Mouse (Mus musculus) MEL (cell line): Measurements from ENCODE around the gene Mcoln1. TPM values are rescaled to one million over a fixed set of nuclear protein-coding genes. Genes with fewer than 3 reads are reported as not detected.

ENCODE experiments used
- DNase-seq: peaks from one replicate; pipeline ENCODE4 v3.0.0; 2011; ENCODE audit warnings: low read depth, low spot score
- H3K27ac ChIP-seq: 2 replicates; pipeline ENCODE4 v1.5.1; 2012; ENCODE audit warnings: low read depth, mild to moderate bottlenecking, control low read depth, low read length, moderate library complexity; ENCODE audit not compliant: control insufficient read depth
- H3K27me3 ChIP-seq, 2 experiments: fragments of 150-350 bp in 1 of 2; sonication (generic) in 1 of 2; 2 replicates each; pipeline ENCODE4 v1.6.1; 2012; ENCODE audit warnings: low read length in 2 of 2, mild to moderate bottlenecking in 2 of 2, improper control_type of control experiment in 1 of 2, moderate library complexity in 1 of 2; ENCODE audit not compliant: insufficient read depth in 2 of 2, control insufficient read depth in 1 of 2
- H3K36me3 ChIP-seq, 2 experiments: 2 replicates each; pipeline ENCODE4 v1.6.1; 2012 to 2014; ENCODE audit warnings: low read length in 2 of 2, improper control_type of control experiment in 1 of 2, inconsistent platforms in 1 of 2, mild to moderate bottlenecking in 1 of 2; ENCODE audit not compliant: insufficient read depth in 2 of 2, control insufficient read depth in 1 of 2
- H3K4me1 ChIP-seq, 2 experiments: fragments of 150-350 bp in 1 of 2; sonication (generic) in 1 of 2; 2 replicates each; pipeline ENCODE4 v1.6.1; 2012; ENCODE audit warnings: low read length in 2 of 2, improper control_type of control experiment in 1 of 2, mild to moderate bottlenecking in 1 of 2; ENCODE audit not compliant: insufficient read depth in 2 of 2, control insufficient read depth in 1 of 2
- H3K4me3 ChIP-seq, 2 experiments: fragments of 150-350 bp in 1 of 2; sonication (generic) in 1 of 2; 2 replicates each; pipeline ENCODE4 v1.5.1; 2012; ENCODE audit warnings: low read depth in 2 of 2, low read length in 2 of 2, mild to moderate bottlenecking in 2 of 2, moderate library complexity in 2 of 2, control low read depth in 1 of 2, improper control_type of control experiment in 1 of 2; ENCODE audit not compliant: control insufficient read depth in 1 of 2, insufficient read depth in 1 of 2
- H3K79me2 ChIP-seq: 2 replicates; pipeline ENCODE4 v1.6.1; 2012; ENCODE audit warnings: mild to moderate bottlenecking, low read length, moderate library complexity; ENCODE audit not compliant: control insufficient read depth, poor library complexity, insufficient read depth
- H3K9ac ChIP-seq: 2 replicates; pipeline ENCODE4 v1.6.1; 2012; ENCODE audit warnings: low read depth, mild to moderate bottlenecking, control low read depth, low read length, moderate library complexity; ENCODE audit not compliant: control insufficient read depth, poor library complexity, severe bottlenecking
- H3K9me3 ChIP-seq: fragments of 150-350 bp; sonication (generic); replicated peaks from 2 replicates; pipeline ENCODE4 v1.6.1; 2012; ENCODE audit warnings: mild to moderate bottlenecking, low read length, improper control_type of control experiment, moderate library complexity; ENCODE audit not compliant: insufficient read depth
- BHLHE40 ChIP-seq: IDR thresholded peaks from 2 replicates; pipeline ENCODE4 v1.6.1; 2012; ENCODE audit warnings: low read depth, mild to moderate bottlenecking, inconsistent platforms, low read length, improper control_type of control experiment, borderline replicate concordance
- CHD1 ChIP-seq: IDR thresholded peaks from 2 replicates; pipeline ENCODE4 v1.6.1; 2012; ENCODE audit warnings: low read depth, mild to moderate bottlenecking, inconsistent platforms, low read length, improper control_type of control experiment
- CTCF ChIP-seq, 3 experiments: IDR thresholded peaks in 2 of 3; conservative IDR thresholded peaks in 1 of 3; 2 replicates each; pipeline ENCODE4 v1.5.1; 2011 to 2012; ENCODE audit warnings: low read length in 3 of 3, low read depth in 2 of 3, mild to moderate bottlenecking in 2 of 3, improper control_type of control experiment in 1 of 3, inconsistent platforms in 1 of 3, mixed read lengths in 1 of 3, moderate library complexity in 1 of 3; ENCODE audit not compliant: control insufficient read depth in 1 of 3, insufficient read depth in 1 of 3, poor library complexity in 1 of 3, severe bottlenecking in 1 of 3
- ETS1 ChIP-seq: IDR thresholded peaks from 2 replicates; pipeline ENCODE4 v1.6.1; 2012; ENCODE audit warnings: low read depth, mild to moderate bottlenecking, inconsistent platforms, low read length, improper control_type of control experiment, moderate library complexity
- HCFC1 ChIP-seq: IDR thresholded peaks from 2 replicates; pipeline ENCODE4 v1.6.1; 2012; ENCODE audit warnings: low read depth, mild to moderate bottlenecking, inconsistent platforms, low read length, improper control_type of control experiment, moderate library complexity
- MAX ChIP-seq: IDR thresholded peaks from 2 replicates; pipeline ENCODE4 v1.6.1; 2011; ENCODE audit warnings: low read length, improper control_type of control experiment
- MAZ ChIP-seq: IDR thresholded peaks from 2 replicates; pipeline ENCODE4 v1.6.1; 2012; ENCODE audit warnings: low read depth, mild to moderate bottlenecking, inconsistent platforms, low read length, improper control_type of control experiment
- MYB ChIP-seq: IDR thresholded peaks from 2 replicates; pipeline ENCODE4 v1.6.1; 2011; ENCODE audit warnings: mild to moderate bottlenecking, low read depth, low read length, improper control_type of control experiment
- MYC ChIP-seq: IDR thresholded peaks from 2 replicates; pipeline ENCODE4 v1.6.1; 2011; ENCODE audit warnings: low read depth, mild to moderate bottlenecking, low read length, improper control_type of control experiment, moderate library complexity
- NELFE ChIP-seq: IDR thresholded peaks from 2 replicates; pipeline ENCODE4 v1.6.1; 2011; ENCODE audit warnings: low read depth, low read length, improper control_type of control experiment
- NRF1 ChIP-seq: IDR thresholded peaks from 2 replicates; pipeline ENCODE4 v1.6.1; 2014; ENCODE audit warnings: low read depth, mild to moderate bottlenecking, inconsistent platforms, low read length, improper control_type of control experiment, moderate library complexity; ENCODE audit not compliant: poor library complexity, insufficient read depth, severe bottlenecking
- POLR2AphosphoS2 ChIP-seq: IDR thresholded peaks from 2 replicates; pipeline ENCODE4 v1.6.1; 2011; ENCODE audit warnings: low read length, improper control_type of control experiment
- POLR2AphosphoS5 ChIP-seq: IDR thresholded peaks from 2 replicates; pipeline ENCODE4 v1.6.1; 2012; ENCODE audit warnings: low read depth, borderline replicate concordance, mild to moderate bottlenecking, inconsistent platforms, low read length, moderate library complexity, mixed read lengths
- RAD21 ChIP-seq: IDR thresholded peaks from 2 replicates; pipeline ENCODE4 v1.6.1; 2011; ENCODE audit warnings: mild to moderate bottlenecking, low read depth, low read length, improper control_type of control experiment
- SIN3A ChIP-seq: IDR thresholded peaks from 2 replicates; pipeline ENCODE4 v1.6.1; 2012; ENCODE audit warnings: low read length, improper control_type of control experiment, inconsistent platforms
- SMC3 ChIP-seq: IDR thresholded peaks from 2 replicates; pipeline ENCODE4 v1.6.1; 2011; ENCODE audit warnings: low read depth, low read length, improper control_type of control experiment
- TAL1 ChIP-seq: IDR thresholded peaks from 2 replicates; pipeline ENCODE4 v1.6.1; 2012; ENCODE audit warnings: mild to moderate bottlenecking, inconsistent platforms, low read length, moderate library complexity, mixed read lengths
- TCF12 ChIP-seq: IDR thresholded peaks from 2 replicates; pipeline ENCODE4 v1.6.1; 2014; ENCODE audit warnings: low read depth, mild to moderate bottlenecking, inconsistent platforms, low read length, improper control_type of control experiment, moderate library complexity
- USF1 ChIP-seq: IDR thresholded peaks from 2 replicates; pipeline ENCODE4 v1.6.1; 2014; ENCODE audit warnings: low read depth, mild to moderate bottlenecking, inconsistent platforms, low read length, improper control_type of control experiment, moderate library complexity
- USF2 ChIP-seq, 2 experiments: IDR thresholded peaks; 2 replicates each; pipeline ENCODE4 v1.6.1; 2011 to 2012; ENCODE audit warnings: improper control_type of control experiment in 2 of 2, low read length in 2 of 2, borderline replicate concordance in 1 of 2, inconsistent platforms in 1 of 2, low read depth in 1 of 2, mild to moderate bottlenecking in 1 of 2; ENCODE audit not compliant: insufficient read depth in 1 of 2
- ZC3H11A ChIP-seq: IDR thresholded peaks from 2 replicates; pipeline ENCODE4 v1.6.1; 2012; ENCODE audit warnings: low read depth, mild to moderate bottlenecking, inconsistent platforms, low read length, improper control_type of control experiment
- ZKSCAN1 ChIP-seq: IDR thresholded peaks from 2 replicates; pipeline ENCODE4 v1.6.1; 2012; ENCODE audit warnings: low read depth, mild to moderate bottlenecking, inconsistent platforms, low read length, improper control_type of control experiment, moderate library complexity
- polyA plus RNA-seq, 2 experiments: library from polyadenylated mRNA; stranded (reverse) in 1 of 2; unstranded in 1 of 2; fragments of >175 nt in 1 of 2; fragments of >200 nt in 1 of 2; gene quantifications; 2 replicates each; pipeline versions ENCODE4 v1.2.1 to v1.2.4; 2012; ENCODE audit warnings: low replicate concordance in 2 of 2, low read depth in 1 of 2; ENCODE audit not compliant: insufficient read length in 2 of 2, insufficient read depth in 1 of 2, missing spikeins in 1 of 2
- total RNA-seq: library from RNA; depleted of rRNA; stranded (reverse); fragments of 300-350 nt; gene quantifications from 2 replicates; pipeline ENCODE4 v1.2.3, GENCODE M21; 2012

Mcoln1 gene
- total and polyA plus RNA-seq, 3 experiments: 18.0 to 47.6 TPM; not detected in 1

GRCm38 (mm10) chr8:3500235-3501090, at the start of gene Mcoln1 (continued):
- TF ChIP-seq USF1 (peak; percentile 99), NELFE (peak; percentile 86), TAL1 (no peak), POLR2AphosphoS5 (no peak), ETS1 (0 out of 2 replicates have a peak, but pooled peaks have one; percentile 54)

- H3K79me2 ChIP-seq: no peaks in the 10 kb centered on the region
- TF ChIP-seq SMC3 (peak; percentile 63), MAZ (no peak), MAX (0 out of 2 replicates have a peak, but pooled peaks have one; percentile 22), ETS1 (no peak), ZC3H11A (peak; percentile 53), CTCF (IDR thresholded peaks at IDR 0.05 in 2 of 3, conservative IDR thresholded peaks at IDR 0.05 in 1 of 3; ENCODE audit: control insufficient read depth in 1 of 3, insufficient read depth in 1 of 3, low read depth in 2 of 3, low read length in 3 of 3, poor library complexity in 1 of 3, severe bottlenecking in 1 of 3) (peak; percentile 90 to 96 (median 96)), RAD21 (peak; percentile 76), BHLHE40 (0 out of 2 replicates have a peak, but pooled peaks have one; percentile 38)
- TF ChIP-seq, all 39 proteins: peak for 6
- H3K9me3 ChIP-seq: no peaks in the 10 kb centered on the region
- peak; percentile 72 for DNase-seq
- no peak overlapping the region for H3K9ac ChIP-seq
- no peaks in the 10 kb centered on the region for H3K27me3 ChIP-seq
- no peak overlapping the region for H3K4me3 ChIP-seq
- no peaks in the 10 kb centered on the region for H3K36me3 ChIP-seq
- H3K27ac ChIP-seq: no peak overlapping the region
- no peaks in the 10 kb centered on the region for H3K4me1 ChIP-seq
These were observed 49.6 kb upstream of the Mcoln1 start for GRCm38 (mm10) chr8:3450670-3451069.

- Histone ChIP-seq H3K9ac (no peak overlapping the region), H3K4me1 (no peaks in the 10 kb centered on the region), H3K79me2 (no peaks in the 10 kb centered on the region)
- TF ChIP-seq HCFC1: no peak
- no peak for TF ChIP-seq ZKSCAN1
- no peak for TF ChIP-seq CHD1
- no peak for TF ChIP-seq ZC3H11A
- no peak for TF ChIP-seq MYC
- no peak for TF ChIP-seq POLR2AphosphoS5
- TF ChIP-seq BHLHE40: no peak
- TF ChIP-seq POLR2AphosphoS2: no peak
- TF ChIP-seq MYB: no peak
- TF ChIP-seq USF2 (IDR thresholded peaks at IDR 0.05; ENCODE audit: borderline replicate concordance in 1 of 2, insufficient read depth in 1 of 2, low read depth in 1 of 2, low read length in 2 of 2): no peak
- no peak for TF ChIP-seq SIN3A
- no peak for TF ChIP-seq RAD21
- no peak for TF ChIP-seq NRF1
- TF ChIP-seq TCF12: no peak
- TF ChIP-seq, all 39 proteins: peak for 0
- H3K27me3 ChIP-seq: no peaks in the 10 kb centered on the region
- no peaks in the 10 kb centered on the region for H3K36me3 ChIP-seq
- H3K4me3 ChIP-seq: no peak overlapping the region
- H3K27ac ChIP-seq: no peak overlapping the region
- DNase-seq: no peak
- H3K9me3 ChIP-seq: no peaks in the 10 kb centered on the region
These were observed 48.3 kb upstream of the Mcoln1 start for GRCm38 (mm10) chr8:3451992-3452391.
